Mouse (Mus musculus) liver, postnatal 0 days (tissue): ENCODE results near the gene Mllt6.
A peak's percentile ranks its signal among the peaks of the same experiment; 100 is the strongest.

Experiments
- CTCF ChIP-seq: sonication (generic); IDR thresholded peaks from 2 replicates; pipeline ENCODE4 v1.5.1; 2016; ENCODE audit warnings: antibody characterized with exemption, low read depth
- EP300 ChIP-seq: IDR thresholded peaks from 2 replicates; pipeline ENCODE4 v1.6.1; 2016; ENCODE audit warnings: antibody characterized with exemption, low read depth, mild to moderate bottlenecking

- TF ChIP-seq CTCF (no peak), EP300 (peak; percentile 43; the same call in 1 of the 2 replicates)
Observed at GRCm38 (mm10) chr11:97685613-97686321, 22.6 kb downstream of the Mllt6 start, which contains the start of gene Cisd3.
